Mouse (Mus musculus) heart, postnatal 0 days (tissue): ENCODE measurements around the gene Mrpl35. TPM values are rescaled to one million over a fixed set of nuclear protein-coding genes. Genes with fewer than 3 reads are reported as not detected.

Experiments
- ATAC-seq: fragments of 200-750 bp; cut with Nextera tagmentation; 2 replicates; pipeline ENCODE4 v1.8.0; 2017; ENCODE audit warnings: low read depth, moderate number of reproducible peaks, moderate library complexity; ENCODE audit not compliant: insufficient read depth
- DNase-seq: peaks from one replicate; pipeline ENCODE4 v3.0.0-alpha.2; 2016; ENCODE audit warnings: low spot score
- H3K27ac ChIP-seq: fragments of 300-500 bp; sonication (generic); 2 replicates; pipeline ENCODE4 v1.5.1; 2014; ENCODE audit warnings: low read depth, mild to moderate bottlenecking
- H3K27me3 ChIP-seq: fragments of 300-500 bp; sonication (generic); 2 replicates; pipeline ENCODE4 v1.6.1; 2014; ENCODE audit warnings: low read length, mixed read lengths; ENCODE audit not compliant: control insufficient read depth, insufficient read depth
- H3K36me3 ChIP-seq: fragments of 300-500 bp; sonication (generic); replicated peaks from 2 replicates; pipeline ENCODE4 v1.6.1; 2014; ENCODE audit warnings: low read length, mixed read lengths; ENCODE audit not compliant: control insufficient read depth, insufficient read depth
- H3K4me1 ChIP-seq: fragments of 300-500 bp; sonication (generic); 2 replicates; pipeline ENCODE4 v1.6.1; 2014; ENCODE audit warnings: antibody characterized with exemption; ENCODE audit not compliant: control insufficient read depth, insufficient read depth
- H3K4me2 ChIP-seq: fragments of 300-500 bp; sonication (generic); 2 replicates; pipeline ENCODE4 v1.6.1; 2014; ENCODE audit warnings: low read depth, mild to moderate bottlenecking, low read length, moderate library complexity
- H3K4me3 ChIP-seq: fragments of 300-500 bp; sonication (generic); 2 replicates; pipeline ENCODE4 v1.5.1; 2014; ENCODE audit warnings: low read depth, low read length
- H3K9ac ChIP-seq: fragments of 300-500 bp; sonication (generic); replicated peaks from 2 replicates; pipeline ENCODE4 v1.6.1; 2014; ENCODE audit warnings: low read depth, low read length, mixed read lengths
- H3K9me3 ChIP-seq: fragments of 300-500 bp; sonication (generic); replicated peaks from 2 replicates; pipeline ENCODE4 v1.6.1; 2016; ENCODE audit warnings: low read length; ENCODE audit not compliant: control insufficient read depth
- CTCF ChIP-seq: IDR thresholded peaks from 2 replicates; pipeline ENCODE4 v1.5.1; 2016; ENCODE audit warnings: antibody characterized with exemption, control low read depth, low read depth
- EP300 ChIP-seq: IDR thresholded peaks from 2 replicates; pipeline ENCODE4 v1.6.1; 2016; ENCODE audit warnings: antibody characterized with exemption, low read depth
- WGBS: fragments of 180-500 bp; shearing (Covaris S2); extraction: QIAGEN DNeasy Blood & Tissue Kit; methylation state at CpG from one replicate; pipeline ENCODE4 v1.1.7; 2014; 5-methylcytosine and 5-hydroxymethylcytosine counted together
- polyA plus RNA-seq: library from polyadenylated mRNA; unstranded; fragments of >200 nt; fragmentation: Nextera tagmentation; extraction: Ambion mirVana; gene quantifications from 2 replicates; pipeline ENCODE4 v1.2.1, GENCODE M21; 2015
- total RNA-seq: library from RNA; depleted of rRNA; stranded (reverse); fragments of >200 nt; gene quantifications from 2 replicates; pipeline ENCODE4 v1.2.3, GENCODE M21; 2014; ENCODE audit warnings: low replicate concordance

Gene Mrpl35
- total and polyA plus RNA-seq, 2 experiments from 2014 or later = 8.9 to 92.1 TPM

GRCm38 (mm10) chr6:71839815-71840214 lies 13.0 kb upstream of the Mrpl35 start:
- H3K9me3 ChIP-seq = no peaks in the 10 kb centered on the region
- H3K9ac ChIP-seq = no peak overlapping the region
- 0 out of 2 replicates have a peak, but pooled peaks cover 8% of the 10 kb centered on the region for H3K36me3 ChIP-seq
- no peak overlapping the region for H3K4me2 ChIP-seq
- H3K4me1 ChIP-seq = no peaks in the 10 kb centered on the region
- no peak overlapping the region for H3K4me3 ChIP-seq
- no peaks in the 10 kb centered on the region for H3K27me3 ChIP-seq
- H3K27ac ChIP-seq = no peak overlapping the region
- ATAC-seq = no peak
- TF ChIP-seq EP300 = no peak
- no peak for TF ChIP-seq CTCF
- DNase-seq = no peak

DNA sequence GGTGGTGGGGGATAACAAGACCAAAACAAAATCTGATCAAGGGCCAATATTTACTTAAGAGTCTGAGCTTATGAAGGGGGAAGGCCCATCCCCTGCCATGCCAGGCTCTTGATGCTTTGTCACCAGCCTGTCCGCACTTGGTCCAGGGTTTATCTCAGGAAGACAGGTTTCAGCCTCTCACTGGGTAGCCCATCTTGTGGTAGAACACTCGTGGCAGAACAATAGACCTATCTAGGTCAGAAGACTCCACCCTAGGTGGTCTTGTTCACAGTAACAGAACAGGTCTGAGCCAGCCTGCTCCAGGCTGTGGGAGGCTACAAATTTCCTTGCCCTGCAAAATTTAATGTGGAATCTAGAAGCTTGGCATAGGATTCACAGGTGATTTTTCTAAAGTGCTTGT lies 10.0 kb upstream of the Mrpl35 start:
- ATAC-seq = no peak
- 50% methylated on average over 2 of the region's 2 CpGs for WGBS
- no peak overlapping the region for H3K4me2 ChIP-seq
- H3K9me3 ChIP-seq = no peaks in the 10 kb centered on the region
- H3K27ac ChIP-seq = no peak overlapping the region
- no peak overlapping the region for H3K9ac ChIP-seq
- H3K27me3 ChIP-seq = no peaks in the 10 kb centered on the region
- 0 out of 2 replicates have a peak, but pooled peaks cover 14% of the 10 kb centered on the region for H3K36me3 ChIP-seq
- no peak for DNase-seq
- peaks cover 9% of the 10 kb centered on the region; the same call in 1 of the 2 replicates for H3K4me1 ChIP-seq
- no peak overlapping the region for H3K4me3 ChIP-seq
- TF ChIP-seq EP300 = no peak
- TF ChIP-seq CTCF = no peak

DNA sequence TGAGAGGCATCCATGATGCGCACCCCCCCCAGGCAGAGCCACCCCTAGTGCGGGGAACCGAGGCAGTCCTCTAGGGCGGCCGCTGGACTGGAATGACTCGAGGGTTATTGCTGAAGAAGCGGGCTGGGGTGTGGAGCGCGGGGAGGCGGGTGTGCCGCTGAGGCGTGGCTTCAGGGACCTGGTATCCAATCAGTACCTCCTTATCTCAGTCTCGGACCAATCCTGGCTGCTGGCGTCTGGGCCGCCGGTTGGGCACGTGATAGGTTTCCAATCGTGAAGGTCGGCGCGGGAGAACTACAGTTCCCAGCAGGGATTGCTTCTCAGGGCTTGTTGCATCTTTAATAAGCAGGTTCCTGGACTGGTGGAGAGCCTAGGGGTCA lies 4.8 kb upstream of the Mrpl35 start:
- no peak for TF ChIP-seq CTCF
- TF ChIP-seq EP300 = peak; percentile 13; the same call in 1 of the 2 replicates
- DNase-seq (peak; percentile 97), ATAC-seq (peak; percentile 98)
- H3K4me3 ChIP-seq = peak overlapping the region; percentile 93
- peak overlapping the region; percentile 85 for H3K9ac ChIP-seq
- peak overlapping the region; percentile 73 for H3K4me2 ChIP-seq
- 0% methylated on average over 21 of the region's 21 CpGs for WGBS
- peaks cover 13% of the 10 kb centered on the region; the same call in 1 of the 2 replicates for H3K4me1 ChIP-seq
- no peaks in the 10 kb centered on the region for H3K9me3 ChIP-seq
- 0 out of 2 replicates have a peak, but pooled peaks cover 10% of the 10 kb centered on the region for H3K36me3 ChIP-seq
- H3K27me3 ChIP-seq = no peaks in the 10 kb centered on the region
- peak overlapping the region; percentile 98 for H3K27ac ChIP-seq

- H3K4me1 ChIP-seq = peaks cover 13% of the 10 kb centered on the region; the same call in 1 of the 2 replicates
- under 1% methylated on average over 64 of the region's 64 CpGs for WGBS
- ATAC-seq (peak; percentile 98), DNase-seq (peak; percentile 98)
- peak within 1 kb of the TSS; percentile 98 for H3K27ac ChIP-seq
- H3K4me2 ChIP-seq = peak within 1 kb of the TSS; percentile 73
- 0 out of 2 replicates have a peak, but pooled peaks have one; percentile 4 for TF ChIP-seq CTCF
- no peak; the same call in 1 of the 2 replicates for TF ChIP-seq EP300
- H3K36me3 ChIP-seq = 0 out of 2 replicates have a peak, but pooled peaks cover 6% of the 10 kb centered on the region
- H3K9me3 ChIP-seq = no peaks in the 10 kb centered on the region
- H3K4me3 ChIP-seq = peak within 1 kb of the TSS; percentile 93
- peak within 1 kb of the TSS; percentile 85 for H3K9ac ChIP-seq
- no peaks in the 10 kb centered on the region for H3K27me3 ChIP-seq
Observed at GRCm38 (mm10) chr6:71830690-71831580, 4.2 kb upstream of the Mrpl35 start, which contains the start of gene Immt. Gene Immt (plus strand): TSS chr6:71831331.

DNA sequence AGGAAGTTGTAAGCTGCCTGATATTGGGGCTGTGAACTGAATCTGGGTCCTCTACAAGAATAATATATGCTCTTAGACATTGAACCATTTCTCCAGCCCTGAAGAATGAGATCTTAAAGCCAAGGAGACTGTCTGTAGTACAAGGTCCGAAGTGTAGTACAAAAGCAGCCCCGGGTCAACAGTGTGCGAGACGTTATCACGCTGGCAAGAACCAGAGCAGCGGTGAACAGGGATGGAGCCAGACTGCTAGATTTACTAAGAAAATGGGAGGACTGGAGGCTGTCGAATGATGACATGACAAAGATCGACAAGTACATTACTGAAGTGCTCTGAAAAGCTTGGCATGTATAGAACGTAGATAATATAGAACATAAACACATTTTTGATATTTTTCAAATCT lies 3.0 kb upstream of the Mrpl35 start:
- H3K27me3 ChIP-seq = no peaks in the 10 kb centered on the region
- H3K4me1 ChIP-seq = peaks cover 13% of the 10 kb centered on the region; the same call in 1 of the 2 replicates
- H3K27ac ChIP-seq = no peak overlapping the region
- no peaks in the 10 kb centered on the region for H3K9me3 ChIP-seq
- no peak for DNase-seq
- H3K36me3 ChIP-seq = 0 out of 2 replicates have a peak, but pooled peaks cover 6% of the 10 kb centered on the region
- H3K9ac ChIP-seq = no peak overlapping the region
- no peak overlapping the region for H3K4me3 ChIP-seq
- WGBS = 77% methylated on average over 9 of the region's 9 CpGs
- no peak overlapping the region for H3K4me2 ChIP-seq
- TF ChIP-seq CTCF (no peak), EP300 (no peak)
- no peak for ATAC-seq
